Mouse (Mus musculus) stomach, postnatal 0 days (tissue): ENCODE results near the gene Myh6. TPM values are rescaled to one million over a fixed set of nuclear protein-coding genes. Genes with fewer than 3 reads are reported as not detected.

Experiments
- ATAC-seq: fragments of 200-750 bp; cut with Nextera tagmentation; 2 replicates; pipeline ENCODE4 v1.8.0; 2017; ENCODE audit not compliant: low FRiP score, low TSS enrichment
- DNase-seq: peaks from one replicate; pipeline ENCODE4 v3.0.0-alpha.2; 2016; ENCODE audit warnings: low spot score
- H3K27ac ChIP-seq: fragments of 300-500 bp; sonication (generic); replicated peaks from 2 replicates; pipeline ENCODE4 v1.5.1; 2014; ENCODE audit warnings: mild to moderate bottlenecking, control low read depth
- H3K27me3 ChIP-seq: fragments of 300-500 bp; sonication (generic); 2 replicates; pipeline ENCODE4 v1.6.1; 2014; ENCODE audit warnings: low read length; ENCODE audit not compliant: control insufficient read depth, insufficient read depth
- H3K36me3 ChIP-seq: fragments of 300-500 bp; sonication (generic); 2 replicates; pipeline ENCODE4 v1.6.1; 2014; ENCODE audit warnings: low read length, mixed read lengths; ENCODE audit not compliant: control insufficient read depth, insufficient read depth
- H3K4me1 ChIP-seq: fragments of 300-500 bp; sonication (generic); replicated peaks from 2 replicates; pipeline ENCODE4 v1.6.1; 2014; ENCODE audit warnings: antibody characterized with exemption; ENCODE audit not compliant: control insufficient read depth, insufficient read depth
- H3K4me2 ChIP-seq: fragments of 300-500 bp; sonication (generic); replicated peaks from 2 replicates; pipeline ENCODE4 v1.6.1; 2014; ENCODE audit warnings: low read depth, mild to moderate bottlenecking, control low read depth, moderate library complexity
- H3K4me3 ChIP-seq: fragments of 300-500 bp; sonication (generic); 2 replicates; pipeline ENCODE4 v1.5.1; 2014; ENCODE audit warnings: low read depth, low read length, control low read depth
- H3K9ac ChIP-seq: fragments of 300-500 bp; sonication (generic); 2 replicates; pipeline ENCODE4 v1.6.1; 2014; ENCODE audit warnings: mild to moderate bottlenecking, low read length, control low read depth, mixed read lengths
- H3K9me3 ChIP-seq: fragments of 300-500 bp; sonication (generic); 2 replicates; pipeline ENCODE4 v1.6.1; 2016; ENCODE audit warnings: low read length; ENCODE audit not compliant: control insufficient read depth
- CTCF ChIP-seq: IDR thresholded peaks from 2 replicates; pipeline ENCODE4 v1.5.1; 2016; ENCODE audit warnings: antibody characterized with exemption, low read depth, mild to moderate bottlenecking, moderate library complexity
- EP300 ChIP-seq: optimal IDR thresholded peaks from 2 replicates; pipeline ENCODE3; 2016; ENCODE audit warnings: antibody characterized with exemption
- WGBS: fragments of 180-500 bp; shearing (Covaris S2); extraction: QIAGEN DNeasy Blood & Tissue Kit; methylation state at CpG from one replicate; pipeline ENCODE4 v1.1.7; 2014; 5-methylcytosine and 5-hydroxymethylcytosine counted together
- polyA plus RNA-seq: library from polyadenylated mRNA; unstranded; fragments of >200 nt; fragmentation: Nextera tagmentation; extraction: Ambion mirVana; gene quantifications from 2 replicates; pipeline ENCODE4 v1.2.1, GENCODE M21; 2015

The Myh6 gene
- 0.27 and 0.29 TPM in 2 replicates for polyA plus RNA-seq

DNA sequence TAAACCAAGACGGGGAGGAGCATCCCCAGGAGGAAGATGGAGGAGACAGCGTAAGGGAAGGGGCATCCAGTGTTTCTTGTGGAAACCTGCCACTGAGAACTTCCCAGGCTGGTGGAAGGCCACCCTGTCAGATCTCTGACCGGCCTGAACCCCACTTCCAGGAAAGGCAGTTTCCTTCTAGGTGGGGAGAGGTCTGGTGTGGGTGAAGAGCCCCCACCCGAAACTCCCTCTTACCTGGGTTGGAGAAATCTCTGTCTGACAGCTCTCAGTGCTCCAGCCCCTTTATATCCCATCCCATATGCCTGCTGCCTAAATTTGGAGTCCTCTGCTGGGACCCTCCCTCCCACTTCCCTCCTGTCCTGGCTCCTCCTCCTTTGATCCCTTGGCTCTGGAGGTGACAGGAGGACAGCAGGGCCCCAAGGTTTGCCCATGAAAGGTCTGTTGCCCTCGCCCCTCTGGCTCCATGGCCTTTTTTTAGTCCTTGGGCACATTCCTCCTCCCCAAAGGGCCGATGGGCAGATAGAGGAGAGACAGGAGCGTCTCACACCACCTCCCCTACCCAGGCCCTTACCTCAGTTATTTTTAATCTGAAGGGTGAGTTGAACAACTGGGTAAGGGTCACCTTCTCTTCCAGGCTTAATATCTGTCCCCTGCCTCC lies at the start of gene Myh6:
Gene Myh6, minus strand, starts transcription at position 608 of the 658 bp plus-strand sequence.
- WGBS, result 63% methylated on average over 7 of the region's 7 CpGs
- Histone ChIP-seq H3K4me2 (no peak within 1 kb of the TSS), H3K36me3 (no peaks in the 10 kb centered on the region), H3K9me3 (no peaks in the 10 kb centered on the region), H3K27ac (no peak within 1 kb of the TSS), H3K4me3 (no peak within 1 kb of the TSS), H3K9ac (no peak within 1 kb of the TSS), H3K27me3 (no peaks in the 10 kb centered on the region), H3K4me1 (no peaks in the 10 kb centered on the region)
- TF ChIP-seq EP300, result no peak
- TF ChIP-seq CTCF, result no peak
- no peak for DNase-seq
- ATAC-seq, result no peak

- TF ChIP-seq CTCF (no peak), EP300 (no peak)
- peak overlapping the region; percentile 71 for H3K4me2 ChIP-seq
- ATAC-seq (peak; percentile 24; the same call in 1 of the 2 replicates), DNase-seq (peak; percentile 48)
- H3K36me3 ChIP-seq, result no peaks in the 10 kb centered on the region; the same call in 1 of the 2 replicates
- H3K27me3 ChIP-seq, result no peaks in the 10 kb centered on the region
- no peaks in the 10 kb centered on the region for H3K9me3 ChIP-seq
- peak overlapping the region; percentile 84 for H3K9ac ChIP-seq
- H3K27ac ChIP-seq, result peak overlapping the region; percentile 83
- no peaks in the 10 kb centered on the region for H3K4me1 ChIP-seq
- H3K4me3 ChIP-seq, result peak overlapping the region; percentile 77
- under 1% methylated on average over 17 of the region's 17 CpGs for WGBS
Observed at GRCm38 (mm10) chr14:55015767-55016111, 49.0 kb upstream of the Myh6 start.

DNA sequence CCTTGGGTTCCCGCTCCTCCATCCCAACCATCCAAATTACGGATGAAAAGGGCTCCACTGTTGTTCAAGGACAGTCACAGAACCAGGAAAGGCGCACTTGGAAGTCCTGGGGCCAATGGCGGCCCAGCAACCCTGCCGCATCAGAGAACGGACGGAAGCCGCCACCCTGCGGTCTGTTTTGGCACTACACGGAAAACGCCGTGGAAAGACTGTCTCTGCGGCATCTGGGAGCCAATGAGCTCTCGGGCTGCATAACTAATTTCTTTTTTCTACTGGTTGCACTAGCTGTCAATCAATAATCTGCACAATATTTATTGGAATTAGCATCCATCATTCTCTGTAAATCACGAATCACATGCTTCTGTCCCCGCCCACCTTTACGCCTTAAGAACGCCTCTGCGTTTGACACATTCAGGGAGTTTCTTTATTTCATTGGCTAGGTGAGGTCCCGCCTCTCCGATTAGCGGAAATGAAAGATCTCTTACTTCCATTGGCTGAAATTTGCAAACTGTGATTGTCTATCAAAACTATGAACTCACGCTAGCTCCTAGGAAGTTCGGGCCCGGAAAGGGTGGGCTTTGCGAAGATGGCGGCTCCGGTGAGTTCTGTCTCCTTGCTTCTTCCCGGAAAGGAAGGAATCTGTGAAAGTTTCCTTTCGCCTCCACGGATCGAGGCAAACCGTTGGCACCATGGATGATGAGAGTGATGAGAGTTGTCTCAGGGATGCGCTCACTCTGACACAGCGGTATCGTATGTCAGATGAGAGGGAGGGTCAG lies 48.5 kb upstream of the Myh6 start, which contains the start of gene Ngdn:
Gene Ngdn, plus strand, starts transcription at position 464 of the 776 bp plus-strand sequence.
- H3K27ac ChIP-seq, result peak within 1 kb of the TSS; percentile 94
- DNase-seq (peak; percentile 98), ATAC-seq (peak; percentile 96)
- H3K4me1 ChIP-seq, result no peaks in the 10 kb centered on the region
- H3K4me3 ChIP-seq, result peak within 1 kb of the TSS; percentile 77
- H3K27me3 ChIP-seq, result no peaks in the 10 kb centered on the region
- peak within 1 kb of the TSS; percentile 84 for H3K9ac ChIP-seq
- H3K4me2 ChIP-seq, result peak within 1 kb of the TSS; percentile 71
- WGBS, result under 1% methylated on average over 36 of the region's 36 CpGs
- H3K36me3 ChIP-seq, result no peaks in the 10 kb centered on the region; the same call in 1 of the 2 replicates
- TF ChIP-seq CTCF (peak; percentile 95), EP300 (peak; percentile 94)
- no peaks in the 10 kb centered on the region for H3K9me3 ChIP-seq

DNA sequence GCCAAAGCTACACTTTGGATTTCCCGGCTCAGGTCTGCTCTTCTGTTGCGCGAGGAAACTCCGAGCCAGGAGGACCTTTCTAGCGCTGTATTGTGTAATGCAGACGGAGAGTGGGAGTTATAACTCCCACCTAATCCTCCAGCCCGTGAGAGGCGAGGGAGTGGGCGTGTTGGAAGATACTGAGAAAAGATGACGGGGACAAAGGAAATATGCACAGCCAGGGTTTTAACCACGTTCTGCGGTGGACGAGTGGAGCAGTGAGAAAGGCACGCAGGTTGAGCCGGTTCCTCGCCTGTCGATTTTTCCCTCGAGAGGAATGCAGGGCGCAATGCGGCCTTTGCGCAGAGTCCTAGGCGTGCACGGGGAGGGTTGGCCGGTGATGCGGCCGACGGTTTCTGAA lies 47.9 kb upstream of the Myh6 start:
- TF ChIP-seq EP300, result no peak
- TF ChIP-seq CTCF, result no peak
- H3K36me3 ChIP-seq, result no peaks in the 10 kb centered on the region; the same call in 1 of the 2 replicates
- H3K27me3 ChIP-seq, result no peaks in the 10 kb centered on the region
- ATAC-seq (peak; percentile 58; the same call in 1 of the 2 replicates), DNase-seq (no peak)
- no peaks in the 10 kb centered on the region for H3K4me1 ChIP-seq
- H3K9ac ChIP-seq, result peak overlapping the region; percentile 70
- no peaks in the 10 kb centered on the region for H3K9me3 ChIP-seq
- H3K4me2 ChIP-seq, result peak overlapping the region; percentile 71
- H3K27ac ChIP-seq, result peak overlapping the region; percentile 94
- under 1% methylated on average over 27 of the region's 27 CpGs for WGBS
- peak overlapping the region; percentile 45 for H3K4me3 ChIP-seq

DNA sequence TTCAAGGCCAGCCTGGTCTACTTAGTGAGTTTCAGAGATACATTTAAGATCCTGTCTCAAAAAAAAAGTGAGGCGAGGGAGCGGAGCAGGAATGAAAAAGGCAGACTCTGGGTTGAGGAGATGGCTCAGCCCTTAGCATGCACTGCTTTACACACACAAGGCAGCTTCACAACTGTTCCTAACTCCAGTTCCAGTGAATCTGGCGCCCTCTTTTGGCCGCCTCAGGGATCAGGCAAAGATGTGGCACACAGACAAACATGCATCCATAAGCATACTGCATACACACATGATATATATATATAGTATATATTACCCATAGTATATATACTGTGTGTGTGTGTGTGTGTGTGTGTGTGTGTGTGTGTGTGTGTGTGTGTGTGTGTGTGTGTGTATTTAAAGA lies 44.4 kb upstream of the Myh6 start:
- Histone ChIP-seq H3K27me3 (no peaks in the 10 kb centered on the region), H3K9me3 (no peaks in the 10 kb centered on the region), H3K4me2 (no peak overlapping the region), H3K27ac (no peak overlapping the region), H3K4me3 (no peak overlapping the region), H3K9ac (no peak overlapping the region), H3K4me1 (no peaks in the 10 kb centered on the region), H3K36me3 (no peaks in the 10 kb centered on the region)
- 62% methylated on average over 4 of the region's 4 CpGs for WGBS
- ATAC-seq (no peak), DNase-seq (no peak)
- no peak for TF ChIP-seq EP300
- peak; percentile 51 for TF ChIP-seq CTCF

DNA sequence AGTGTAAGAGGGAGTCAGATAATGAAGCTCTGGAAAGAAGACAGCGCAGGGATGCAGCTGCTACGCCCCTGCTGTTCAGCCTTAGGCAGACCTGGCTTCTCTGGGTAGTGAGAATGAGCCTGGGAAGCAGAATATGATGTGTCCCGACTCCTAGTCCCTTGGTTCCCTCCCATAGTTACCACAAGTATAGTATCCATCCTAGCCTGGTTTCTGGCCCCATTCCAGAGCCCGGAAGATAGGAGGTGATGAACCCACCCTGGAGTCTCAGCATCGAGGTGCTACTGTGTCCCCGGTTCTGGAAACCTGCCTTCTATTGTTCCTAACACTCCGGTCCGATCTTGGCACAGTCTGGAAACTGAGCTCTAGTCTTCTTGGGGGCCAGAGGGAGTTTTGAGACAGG lies 41.7 kb upstream of the Myh6 start:
- no peaks in the 10 kb centered on the region for H3K9me3 ChIP-seq
- H3K27me3 ChIP-seq, result no peaks in the 10 kb centered on the region
- H3K4me3 ChIP-seq, result no peak overlapping the region
- 83% methylated on average over 8 of the region's 8 CpGs for WGBS
- H3K9ac ChIP-seq, result no peak overlapping the region
- no peak overlapping the region for H3K27ac ChIP-seq
- H3K4me2 ChIP-seq, result no peak overlapping the region
- no peaks in the 10 kb centered on the region for H3K36me3 ChIP-seq
- no peak for TF ChIP-seq EP300
- ATAC-seq (no peak), DNase-seq (no peak)
- no peaks in the 10 kb centered on the region for H3K4me1 ChIP-seq
